Mouse (Mus musculus) neural tube, embryonic 11.5 days (tissue): ENCODE data around the gene Sart1. TPM values are rescaled to one million over a fixed set of nuclear protein-coding genes. Genes with fewer than 3 reads are reported as not detected.

Experiments
- ATAC-seq: fragments of 200-750 bp; cut with Nextera tagmentation; 2 replicates; pipeline ENCODE4 v1.8.0; 2017; ENCODE audit warnings: moderate number of reproducible peaks, mild to moderate bottlenecking, moderate TSS enrichment, moderate library complexity; ENCODE audit not compliant: insufficient read depth, low FRiP score, low TSS enrichment
- DNase-seq: peaks from one replicate; pipeline ENCODE4 v3.0.0-alpha.2; 2015; ENCODE audit warnings: low spot score
- H3K27ac ChIP-seq: fragments of 300-500 bp; sonication (generic); 2 replicates; pipeline ENCODE4 v1.5.1; 2014; ENCODE audit warnings: low read depth, mild to moderate bottlenecking, low read length
- H3K27me3 ChIP-seq: fragments of 300-500 bp; sonication (generic); 2 replicates; pipeline ENCODE4 v1.6.1; 2014; ENCODE audit warnings: mild to moderate bottlenecking, low read length, mixed read lengths; ENCODE audit not compliant: control insufficient read depth, insufficient read depth
- H3K36me3 ChIP-seq: fragments of 300-500 bp; sonication (generic); 2 replicates; pipeline ENCODE4 v1.6.1; 2014; ENCODE audit warnings: mild to moderate bottlenecking, low read length, moderate library complexity, mixed read lengths; ENCODE audit not compliant: control insufficient read depth, insufficient read depth
- H3K4me1 ChIP-seq: fragments of 300-500 bp; sonication (generic); 2 replicates; pipeline ENCODE4 v1.6.1; 2014; ENCODE audit warnings: low read length, mixed read lengths; ENCODE audit not compliant: control insufficient read depth, insufficient read depth
- H3K4me2 ChIP-seq: fragments of 300-500 bp; sonication (generic); 2 replicates; pipeline ENCODE4 v1.6.1; 2014; ENCODE audit warnings: low read depth, mild to moderate bottlenecking, moderate library complexity
- H3K4me3 ChIP-seq: fragments of 300-500 bp; sonication (generic); 2 replicates; pipeline ENCODE4 v1.5.1; 2014; ENCODE audit warnings: low read depth, low read length
- H3K9ac ChIP-seq: fragments of 300-500 bp; sonication (generic); 2 replicates; pipeline ENCODE4 v1.6.1; 2014; ENCODE audit warnings: mild to moderate bottlenecking, low read length
- H3K9me3 ChIP-seq: fragments of 300-500 bp; sonication (generic); 2 replicates; pipeline ENCODE4 v1.6.1; 2016; ENCODE audit warnings: low read length; ENCODE audit not compliant: control insufficient read depth
- WGBS: fragments of 180-500 bp; shearing (Covaris S2); extraction: QIAGEN DNeasy Blood & Tissue Kit; methylation state at CpG from one replicate; pipeline ENCODE4 v1.1.7; 2014; 5-methylcytosine and 5-hydroxymethylcytosine counted together
- polyA plus RNA-seq: library from polyadenylated mRNA; unstranded; fragments of >200 nt; fragmentation: Nextera tagmentation; extraction: Ambion mirVana; gene quantifications from 2 replicates; pipeline ENCODE4 v1.2.1, GENCODE M21; 2014

The Sart1 gene
- polyA plus RNA-seq, 1 experiment from 2014 or later: 79.9 TPM

- H3K4me3 ChIP-seq: no peak overlapping the region
- no peak overlapping the region for H3K4me2 ChIP-seq
- ATAC-seq (no peak), DNase-seq (no peak)
- peaks cover 7% of the 10 kb centered on the region for H3K36me3 ChIP-seq
- no peak overlapping the region for H3K9ac ChIP-seq
- 97% methylated on average over 6 of the region's 6 CpGs for WGBS
- H3K27me3 ChIP-seq: no peaks in the 10 kb centered on the region
- H3K9me3 ChIP-seq: no peaks in the 10 kb centered on the region
- peaks cover 10% of the 10 kb centered on the region for H3K4me1 ChIP-seq
- H3K27ac ChIP-seq: no peak overlapping the region
Measured at GRCm38 (mm10) chr19:5420579-5420978, 32.1 kb upstream of the Sart1 start.

GRCm38 (mm10) chr19:5419630-5420029 lies 31.1 kb upstream of the Sart1 start:
- Histone ChIP-seq H3K4me3 (no peak overlapping the region), H3K36me3 (peaks cover 7% of the 10 kb centered on the region), H3K27me3 (no peaks in the 10 kb centered on the region), H3K4me2 (no peak overlapping the region), H3K27ac (no peak overlapping the region), H3K4me1 (peaks cover 10% of the 10 kb centered on the region), H3K9ac (no peak overlapping the region), H3K9me3 (no peaks in the 10 kb centered on the region)
- 94% methylated on average over 9 of the region's 9 CpGs for WGBS
- ATAC-seq: no peak
- DNase-seq: no peak

GRCm38 (mm10) chr19:5418750-5419466 lies 30.4 kb upstream of the Sart1 start:
- DNase-seq: no peak
- Histone ChIP-seq H3K9ac (no peak overlapping the region), H3K4me2 (no peak overlapping the region), H3K4me1 (peaks cover 8% of the 10 kb centered on the region), H3K36me3 (peaks cover 7% of the 10 kb centered on the region), H3K27ac (no peak overlapping the region), H3K9me3 (no peaks in the 10 kb centered on the region), H3K4me3 (no peak overlapping the region), H3K27me3 (no peaks in the 10 kb centered on the region)
- WGBS: 95% methylated on average over 7 of the region's 8 CpGs
- ATAC-seq: no peak

GRCm38 (mm10) chr19:5414534-5414957 lies 26.0 kb upstream of the Sart1 start:
- Histone ChIP-seq H3K9ac (no peak overlapping the region), H3K9me3 (no peaks in the 10 kb centered on the region), H3K27me3 (no peaks in the 10 kb centered on the region), H3K4me1 (no peaks in the 10 kb centered on the region), H3K27ac (no peak overlapping the region), H3K4me3 (no peak overlapping the region), H3K36me3 (no peaks in the 10 kb centered on the region), H3K4me2 (no peak overlapping the region)
- ATAC-seq (no peak), DNase-seq (no peak)
- WGBS: 69% methylated on average over 2 of the region's 2 CpGs

- ATAC-seq (no peak), DNase-seq (no peak)
- 77% methylated on average over 4 of the region's 4 CpGs for WGBS
- Histone ChIP-seq H3K27ac (no peak overlapping the region), H3K9ac (no peak overlapping the region), H3K4me1 (no peaks in the 10 kb centered on the region), H3K9me3 (no peaks in the 10 kb centered on the region), H3K4me2 (no peak overlapping the region), H3K4me3 (no peak overlapping the region), H3K27me3 (no peaks in the 10 kb centered on the region), H3K36me3 (no peaks in the 10 kb centered on the region)
Measured at GRCm38 (mm10) chr19:5413840-5414239, 25.3 kb upstream of the Sart1 start.

GRCm38 (mm10) chr19:5411961-5412360 lies 23.5 kb upstream of the Sart1 start:
- Histone ChIP-seq H3K4me2 (no peak overlapping the region), H3K4me3 (no peak overlapping the region), H3K27me3 (no peaks in the 10 kb centered on the region), H3K27ac (no peak overlapping the region), H3K4me1 (peaks cover 5% of the 10 kb centered on the region; the same call in 1 of the 2 replicates), H3K9ac (no peak overlapping the region), H3K9me3 (no peaks in the 10 kb centered on the region), H3K36me3 (no peaks in the 10 kb centered on the region)
- 68% methylated on average over 5 of the region's 5 CpGs for WGBS
- no peak for DNase-seq
- no peak for ATAC-seq

GRCm38 (mm10) chr19:5410641-5411040 lies 22.1 kb upstream of the Sart1 start:
- peaks cover 5% of the 10 kb centered on the region; the same call in 1 of the 2 replicates for H3K4me1 ChIP-seq
- no peak overlapping the region for H3K4me3 ChIP-seq
- no peaks in the 10 kb centered on the region for H3K36me3 ChIP-seq
- H3K27me3 ChIP-seq: no peaks in the 10 kb centered on the region
- 87% methylated on average over 5 of the region's 5 CpGs for WGBS
- H3K9me3 ChIP-seq: no peaks in the 10 kb centered on the region
- no peak overlapping the region for H3K27ac ChIP-seq
- ATAC-seq (no peak), DNase-seq (no peak)
- no peak overlapping the region for H3K4me2 ChIP-seq
- no peak overlapping the region for H3K9ac ChIP-seq

GRCm38 (mm10) chr19:5409068-5409467 lies 20.6 kb upstream of the Sart1 start:
- ATAC-seq (no peak), DNase-seq (no peak)
- Histone ChIP-seq H3K36me3 (no peaks in the 10 kb centered on the region), H3K4me1 (peaks cover 5% of the 10 kb centered on the region; the same call in 1 of the 2 replicates), H3K9ac (no peak overlapping the region; the same call in 1 of the 2 replicates), H3K9me3 (no peaks in the 10 kb centered on the region), H3K27ac (no peak overlapping the region), H3K27me3 (no peaks in the 10 kb centered on the region), H3K4me2 (no peak overlapping the region), H3K4me3 (no peak overlapping the region)
- WGBS: 79% methylated on average over 5 of the region's 5 CpGs
